Mouse (Mus musculus) heart, postnatal 0 days (tissue): Measurements from ENCODE around the gene Gm7271. TPM values are rescaled to one million over a fixed set of nuclear protein-coding genes. Genes with fewer than 3 reads are reported as not detected.
A peak's percentile ranks its signal among the peaks of the same experiment; 100 is the strongest.

ENCODE experiments used
- ATAC-seq: fragments of 200-750 bp; cut with Nextera tagmentation; 2 replicates; pipeline ENCODE4 v1.8.0; 2017; ENCODE audit warnings: low read depth, moderate number of reproducible peaks, moderate library complexity; ENCODE audit not compliant: insufficient read depth
- DNase-seq: peaks from one replicate; pipeline ENCODE4 v3.0.0-alpha.2; 2016; ENCODE audit warnings: low spot score
- H3K27ac ChIP-seq: fragments of 300-500 bp; sonication (generic); 2 replicates; pipeline ENCODE4 v1.5.1; 2014; ENCODE audit warnings: low read depth, mild to moderate bottlenecking
- H3K27me3 ChIP-seq: fragments of 300-500 bp; sonication (generic); 2 replicates; pipeline ENCODE4 v1.6.1; 2014; ENCODE audit warnings: low read length, mixed read lengths; ENCODE audit not compliant: control insufficient read depth, insufficient read depth
- H3K36me3 ChIP-seq: fragments of 300-500 bp; sonication (generic); replicated peaks from 2 replicates; pipeline ENCODE4 v1.6.1; 2014; ENCODE audit warnings: low read length, mixed read lengths; ENCODE audit not compliant: control insufficient read depth, insufficient read depth
- H3K4me1 ChIP-seq: fragments of 300-500 bp; sonication (generic); 2 replicates; pipeline ENCODE4 v1.6.1; 2014; ENCODE audit warnings: antibody characterized with exemption; ENCODE audit not compliant: control insufficient read depth, insufficient read depth
- H3K4me2 ChIP-seq: fragments of 300-500 bp; sonication (generic); 2 replicates; pipeline ENCODE4 v1.6.1; 2014; ENCODE audit warnings: low read depth, mild to moderate bottlenecking, low read length, moderate library complexity
- H3K4me3 ChIP-seq: fragments of 300-500 bp; sonication (generic); 2 replicates; pipeline ENCODE4 v1.5.1; 2014; ENCODE audit warnings: low read depth, low read length
- H3K9ac ChIP-seq: fragments of 300-500 bp; sonication (generic); replicated peaks from 2 replicates; pipeline ENCODE4 v1.6.1; 2014; ENCODE audit warnings: low read depth, low read length, mixed read lengths
- H3K9me3 ChIP-seq: fragments of 300-500 bp; sonication (generic); replicated peaks from 2 replicates; pipeline ENCODE4 v1.6.1; 2016; ENCODE audit warnings: low read length; ENCODE audit not compliant: control insufficient read depth
- CTCF ChIP-seq: IDR thresholded peaks from 2 replicates; pipeline ENCODE4 v1.5.1; 2016; ENCODE audit warnings: antibody characterized with exemption, control low read depth, low read depth
- EP300 ChIP-seq: IDR thresholded peaks from 2 replicates; pipeline ENCODE4 v1.6.1; 2016; ENCODE audit warnings: antibody characterized with exemption, low read depth
- WGBS: fragments of 180-500 bp; shearing (Covaris S2); extraction: QIAGEN DNeasy Blood & Tissue Kit; methylation state at CpG from one replicate; pipeline ENCODE4 v1.1.7; 2014; 5-methylcytosine and 5-hydroxymethylcytosine counted together
- polyA plus RNA-seq: library from polyadenylated mRNA; unstranded; fragments of >200 nt; fragmentation: Nextera tagmentation; extraction: Ambion mirVana; gene quantifications from 2 replicates; pipeline ENCODE4 v1.2.1, GENCODE M21; 2015
- total RNA-seq: library from RNA; depleted of rRNA; stranded (reverse); fragments of >200 nt; gene quantifications from 2 replicates; pipeline ENCODE4 v1.2.3, GENCODE M21; 2014; ENCODE audit warnings: low replicate concordance

Gm7271 gene
- total and polyA plus RNA-seq, 2 experiments from 2014 or later: not detected

GRCm38 (mm10) chr5:76529040-76529703 lies 45.3 kb downstream of the Gm7271 start, which contains the start of gene Exoc1:
TSS of gene Exoc1 (plus strand) at chr5:76529311.
- TF ChIP-seq EP300 (no peak), CTCF (no peak)
- peak within 1 kb of the TSS; percentile 89 for H3K27ac ChIP-seq

GRCm38 (mm10) chr5:76529704-76530066 lies 45.8 kb downstream of the Gm7271 start:
- no peak for DNase-seq
- Histone ChIP-seq H3K9ac (peak overlapping the region; percentile 81), H3K36me3 (peaks cover 9% of the 10 kb centered on the region), H3K27ac (peak overlapping the region; percentile 89), H3K4me2 (peak overlapping the region; percentile 94), H3K9me3 (no peaks in the 10 kb centered on the region), H3K4me1 (peaks cover 9% of the 10 kb centered on the region), H3K4me3 (peak overlapping the region; percentile 96), H3K27me3 (no peaks in the 10 kb centered on the region)
- WGBS: 4% methylated on average over 9 of the region's 9 CpGs
- ATAC-seq: 0 out of 2 replicates have a peak, but pooled peaks have one; percentile 1
- TF ChIP-seq EP300 (no peak), CTCF (no peak)

More at GRCm38 (mm10) chr5:76529040-76529703, 45.3 kb downstream of the Gm7271 start, which contains the start of gene Exoc1:
- peaks cover 9% of the 10 kb centered on the region for H3K36me3 ChIP-seq
- peak within 1 kb of the TSS; percentile 96 for H3K4me3 ChIP-seq
- peak within 1 kb of the TSS; percentile 81 for H3K9ac ChIP-seq
- no peaks in the 10 kb centered on the region for H3K9me3 ChIP-seq
- H3K4me2 ChIP-seq: peak within 1 kb of the TSS; percentile 94
- under 1% methylated on average over 39 of the region's 39 CpGs for WGBS
- DNase-seq (peak; percentile 97), ATAC-seq (peak; percentile 100)
- peaks cover 9% of the 10 kb centered on the region for H3K4me1 ChIP-seq
- H3K27me3 ChIP-seq: no peaks in the 10 kb centered on the region

DNA sequence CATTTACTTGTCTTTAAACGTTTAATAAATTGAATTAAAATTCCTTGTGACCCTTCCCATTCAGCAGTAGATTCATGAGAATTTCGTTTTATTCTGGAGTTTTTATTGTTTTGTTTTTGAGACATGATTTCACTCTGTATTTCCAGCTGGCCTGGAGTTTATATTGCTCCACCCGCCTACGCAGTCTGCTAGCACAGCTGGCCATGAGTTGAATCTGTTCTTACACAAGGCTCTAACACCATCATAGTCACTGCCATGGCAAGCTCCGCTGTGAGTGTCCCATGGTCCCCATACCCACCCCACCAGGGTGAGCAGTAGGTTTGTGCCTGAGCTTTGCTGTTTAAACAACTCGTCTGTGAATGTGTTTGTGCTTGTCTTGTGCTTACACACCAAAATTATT lies 49.3 kb downstream of the Gm7271 start:
- H3K4me3 ChIP-seq: no peak overlapping the region
- no peak overlapping the region for H3K4me2 ChIP-seq
- H3K9me3 ChIP-seq: no peaks in the 10 kb centered on the region
- no peak overlapping the region for H3K9ac ChIP-seq
- ATAC-seq (no peak), DNase-seq (no peak)
- no peak overlapping the region for H3K27ac ChIP-seq
- WGBS: 82% methylated on average over 6 of the region's 6 CpGs
- no peak for TF ChIP-seq CTCF
- no peak for TF ChIP-seq EP300
- H3K36me3 ChIP-seq: peaks cover 36% of the 10 kb centered on the region
- no peaks in the 10 kb centered on the region for H3K27me3 ChIP-seq
- peaks cover 9% of the 10 kb centered on the region for H3K4me1 ChIP-seq

GRCm38 (mm10) chr5:76536231-76536630 lies 52.4 kb downstream of the Gm7271 start:
- Histone ChIP-seq H3K4me1 (no peaks in the 10 kb centered on the region), H3K9ac (no peak overlapping the region), H3K4me3 (no peak overlapping the region), H3K27me3 (no peaks in the 10 kb centered on the region), H3K27ac (no peak overlapping the region), H3K36me3 (peaks cover 47% of the 10 kb centered on the region), H3K4me2 (no peak overlapping the region), H3K9me3 (no peaks in the 10 kb centered on the region)
- TF ChIP-seq CTCF (no peak), EP300 (no peak)
- ATAC-seq (no peak), DNase-seq (no peak)
- 48% methylated on average over 1 of the region's 1 CpGs for WGBS

DNA sequence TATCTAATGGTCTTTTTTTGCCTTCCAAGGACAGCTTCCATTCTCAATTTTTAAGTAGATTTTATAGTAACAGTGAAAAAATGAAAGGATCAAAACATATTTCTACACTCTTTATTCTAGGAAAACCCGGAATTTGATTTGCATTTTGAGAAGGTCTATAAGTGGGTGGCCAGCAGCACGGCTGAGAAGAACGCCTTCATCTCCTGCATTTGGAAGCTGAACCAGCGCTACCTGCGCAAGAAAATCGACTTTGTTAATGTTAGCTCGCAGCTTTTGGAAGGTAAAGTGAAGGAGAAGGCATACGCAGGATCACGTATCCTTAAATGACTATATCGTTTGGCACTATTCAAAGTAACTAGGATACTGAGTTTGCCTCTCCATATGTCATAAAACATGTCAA lies 53.7 kb downstream of the Gm7271 start:
- no peak overlapping the region for H3K4me2 ChIP-seq
- no peak overlapping the region for H3K9ac ChIP-seq
- DNase-seq (no peak), ATAC-seq (no peak)
- peaks cover 56% of the 10 kb centered on the region for H3K36me3 ChIP-seq
- no peak overlapping the region for H3K27ac ChIP-seq
- H3K4me1 ChIP-seq: no peaks in the 10 kb centered on the region
- no peaks in the 10 kb centered on the region for H3K9me3 ChIP-seq
- 94% methylated on average over 10 of the region's 10 CpGs for WGBS
- TF ChIP-seq EP300 (no peak), CTCF (no peak)
- no peak overlapping the region for H3K4me3 ChIP-seq
- no peaks in the 10 kb centered on the region for H3K27me3 ChIP-seq

- Histone ChIP-seq H3K4me1 (no peaks in the 10 kb centered on the region), H3K27me3 (no peaks in the 10 kb centered on the region), H3K27ac (peak overlapping the region; percentile 57), H3K9me3 (no peaks in the 10 kb centered on the region), H3K9ac (no peak overlapping the region), H3K4me2 (peak overlapping the region; percentile 28), H3K4me3 (no peak overlapping the region), H3K36me3 (peaks cover 69% of the 10 kb centered on the region)
- TF ChIP-seq CTCF (no peak), EP300 (no peak)
- ATAC-seq (peak; percentile 53), DNase-seq (peak; percentile 34)
- WGBS: 52% methylated on average over 8 of the region's 8 CpGs
Observed at GRCm38 (mm10) chr5:76540181-76540580, 56.3 kb downstream of the Gm7271 start.
